Mouse (Mus musculus) forebrain, embryonic 10.5 days (tissue): ENCODE results near the gene Cstf3. TPM values are rescaled to one million over a fixed set of nuclear protein-coding genes. Genes with fewer than 3 reads are reported as not detected.

Experiments
- DNase-seq: peaks from one replicate; pipeline ENCODE4 v3.0.0-alpha.2; 2017; ENCODE audit warnings: low spot score; ENCODE audit errors: extremely low spot score
- H3K27ac ChIP-seq: fragments of 300-500 bp; sonication (generic); 2 replicates; pipeline ENCODE4 v1.5.1; 2016; ENCODE audit warnings: mild to moderate bottlenecking
- H3K27me3 ChIP-seq: fragments of 300-500 bp; sonication (generic); 2 replicates; pipeline ENCODE4 v1.6.1; 2016; ENCODE audit warnings: mild to moderate bottlenecking; ENCODE audit not compliant: poor library complexity, severe bottlenecking
- H3K36me3 ChIP-seq: fragments of 300-500 bp; sonication (generic); replicated peaks from 2 replicates; pipeline ENCODE4 v1.6.1; 2016; ENCODE audit warnings: mild to moderate bottlenecking, moderate library complexity
- H3K4me1 ChIP-seq: fragments of 300-500 bp; sonication (generic); 2 replicates; pipeline ENCODE4 v1.6.1; 2016
- H3K4me3 ChIP-seq: fragments of 300-500 bp; sonication (generic); 2 replicates; pipeline ENCODE4 v1.5.1; 2016; ENCODE audit warnings: mild to moderate bottlenecking, moderate library complexity
- H3K9me3 ChIP-seq: fragments of 300-500 bp; sonication (generic); 2 replicates; pipeline ENCODE4 v1.6.1; 2016; ENCODE audit warnings: mild to moderate bottlenecking, moderate library complexity
- WGBS: fragments of 180-500 bp; shearing (Covaris S2); methylation state at CpG from one replicate; pipeline ENCODE4 v1.1.7; 2016; 5-methylcytosine and 5-hydroxymethylcytosine counted together
- polyA plus RNA-seq: library from polyadenylated mRNA; unstranded; fragments of >200 nt; fragmentation: Nextera tagmentation; extraction: Ambion mirVana; gene quantifications from 2 replicates; pipeline ENCODE4 v1.2.1, GENCODE M21; 2016

Cstf3 gene
- polyA plus RNA-seq, 1 experiment from 2014 or later: 104 TPM

- WGBS: 86% methylated on average over 7 of the region's 7 CpGs
- no peak for DNase-seq
- no peaks in the 10 kb centered on the region for H3K27me3 ChIP-seq
- no peaks in the 10 kb centered on the region for H3K36me3 ChIP-seq
- no peak overlapping the region for H3K27ac ChIP-seq
- H3K4me3 ChIP-seq: no peak overlapping the region
- H3K9me3 ChIP-seq: no peaks in the 10 kb centered on the region
- peaks cover 6% of the 10 kb centered on the region; the same call in 1 of the 2 replicates for H3K4me1 ChIP-seq
Observed at GRCm38 (mm10) chr2:104579784-104580446, 10.4 kb upstream of the Cstf3 start.

GRCm38 (mm10) chr2:104581281-104581879, 8.9 kb upstream of the Cstf3 start:
- Histone ChIP-seq H3K4me3 (no peak overlapping the region), H3K27me3 (no peaks in the 10 kb centered on the region), H3K9me3 (no peaks in the 10 kb centered on the region), H3K36me3 (no peaks in the 10 kb centered on the region), H3K27ac (no peak overlapping the region), H3K4me1 (peaks cover 6% of the 10 kb centered on the region; the same call in 1 of the 2 replicates)
- DNase-seq: no peak
- WGBS: 82% methylated on average over 9 of the region's 9 CpGs

GRCm38 (mm10) chr2:104583032-104583431, 7.3 kb upstream of the Cstf3 start:
- H3K9me3 ChIP-seq: no peaks in the 10 kb centered on the region
- 79% methylated on average over 6 of the region's 6 CpGs for WGBS
- H3K36me3 ChIP-seq: no peaks in the 10 kb centered on the region

GRCm38 (mm10) chr2:104584226-104584625, 6.1 kb upstream of the Cstf3 start:
- Histone ChIP-seq H3K36me3 (no peaks in the 10 kb centered on the region), H3K27ac (no peak overlapping the region), H3K9me3 (no peaks in the 10 kb centered on the region), H3K4me3 (no peak overlapping the region), H3K27me3 (no peaks in the 10 kb centered on the region), H3K4me1 (peaks cover 9% of the 10 kb centered on the region)
- no peak for DNase-seq
- 83% methylated on average over 7 of the region's 7 CpGs for WGBS

More at GRCm38 (mm10) chr2:104583032-104583431, 7.3 kb upstream of the Cstf3 start:
- DNase-seq: no peak
- H3K4me1 ChIP-seq: peaks cover 6% of the 10 kb centered on the region; the same call in 1 of the 2 replicates
- H3K27me3 ChIP-seq: no peaks in the 10 kb centered on the region
- H3K27ac ChIP-seq: no peak overlapping the region
- H3K4me3 ChIP-seq: no peak overlapping the region

GRCm38 (mm10) chr2:104585645-104586044, 4.7 kb upstream of the Cstf3 start:
- H3K27ac ChIP-seq: no peak overlapping the region
- H3K4me3 ChIP-seq: no peak overlapping the region
- peaks cover 14% of the 10 kb centered on the region for H3K4me1 ChIP-seq
- DNase-seq: no peak
- WGBS: 64% methylated on average over 2 of the region's 2 CpGs
- no peaks in the 10 kb centered on the region for H3K9me3 ChIP-seq
- no peaks in the 10 kb centered on the region for H3K36me3 ChIP-seq
- H3K27me3 ChIP-seq: no peaks in the 10 kb centered on the region

- H3K27ac ChIP-seq: no peak overlapping the region
- H3K4me3 ChIP-seq: no peak overlapping the region
- 94% methylated on average over 5 of the region's 5 CpGs for WGBS
- DNase-seq: no peak
- H3K4me1 ChIP-seq: peaks cover 24% of the 10 kb centered on the region
- H3K9me3 ChIP-seq: no peaks in the 10 kb centered on the region
- peaks cover 7% of the 10 kb centered on the region for H3K36me3 ChIP-seq
- no peaks in the 10 kb centered on the region for H3K27me3 ChIP-seq
Observed at GRCm38 (mm10) chr2:104588552-104588951, 1.8 kb upstream of the Cstf3 start.

GRCm38 (mm10) chr2:104590829-104591117, 450 bp downstream of the Cstf3 start:
- DNase-seq: no peak
- peaks cover 24% of the 10 kb centered on the region for H3K4me1 ChIP-seq

GRCm38 (mm10) chr2:104591141-104591540, 818 bp downstream of the Cstf3 start:
- DNase-seq: no peak
- under 1% methylated on average over 6 of the region's 6 CpGs for WGBS

More at GRCm38 (mm10) chr2:104590829-104591117, 450 bp downstream of the Cstf3 start:
- Histone ChIP-seq H3K27ac (peak overlapping the region; percentile 96), H3K27me3 (no peaks in the 10 kb centered on the region), H3K9me3 (no peaks in the 10 kb centered on the region), H3K36me3 (peaks cover 16% of the 10 kb centered on the region), H3K4me3 (peak overlapping the region; percentile 94)
- WGBS: under 1% methylated on average over 19 of the region's 19 CpGs

GRCm38 (mm10) chr2:104595063-104595462, 4.7 kb downstream of the Cstf3 start:
- Histone ChIP-seq H3K4me3 (no peak overlapping the region), H3K9me3 (no peaks in the 10 kb centered on the region; the same call in 1 of the 2 replicates), H3K4me1 (peaks cover 16% of the 10 kb centered on the region), H3K36me3 (peaks cover 38% of the 10 kb centered on the region), H3K27me3 (no peaks in the 10 kb centered on the region), H3K27ac (no peak overlapping the region)
- no peak for DNase-seq
- WGBS: 71% methylated on average over 1 of the region's 1 CpGs

More at GRCm38 (mm10) chr2:104591141-104591540, 818 bp downstream of the Cstf3 start:
- H3K27me3 ChIP-seq: no peaks in the 10 kb centered on the region
- peaks cover 16% of the 10 kb centered on the region for H3K36me3 ChIP-seq
- H3K9me3 ChIP-seq: no peaks in the 10 kb centered on the region
- H3K27ac ChIP-seq: peak overlapping the region; percentile 96
- H3K4me1 ChIP-seq: peaks cover 24% of the 10 kb centered on the region
- H3K4me3 ChIP-seq: peak overlapping the region; percentile 94

- WGBS: 69% methylated on average over 1 of the region's 1 CpGs
- DNase-seq: no peak
- Histone ChIP-seq H3K36me3 (peaks cover 35% of the 10 kb centered on the region), H3K9me3 (no peaks in the 10 kb centered on the region; the same call in 1 of the 2 replicates), H3K27me3 (no peaks in the 10 kb centered on the region), H3K4me1 (no peaks in the 10 kb centered on the region), H3K4me3 (no peak overlapping the region), H3K27ac (no peak overlapping the region)
Observed at GRCm38 (mm10) chr2:104603431-104603830, 13.1 kb downstream of the Cstf3 start.

GRCm38 (mm10) chr2:104604718-104605117, 14.4 kb downstream of the Cstf3 start:
- DNase-seq: no peak
- Histone ChIP-seq H3K4me3 (no peak overlapping the region), H3K4me1 (no peaks in the 10 kb centered on the region), H3K9me3 (no peaks in the 10 kb centered on the region; the same call in 1 of the 2 replicates), H3K36me3 (peaks cover 40% of the 10 kb centered on the region), H3K27ac (no peak overlapping the region), H3K27me3 (no peaks in the 10 kb centered on the region)
- WGBS: 72% methylated on average over 5 of the region's 5 CpGs

- no peak overlapping the region for H3K27ac ChIP-seq
- WGBS: 90% methylated on average over 1 of the region's 1 CpGs
Observed at GRCm38 (mm10) chr2:104605560-104605959, 15.2 kb downstream of the Cstf3 start.

GRCm38 (mm10) chr2:104614786-104615185, 24.5 kb downstream of the Cstf3 start:
- H3K4me3 ChIP-seq: no peak overlapping the region
- no peak for DNase-seq
- no peak overlapping the region for H3K27ac ChIP-seq
- WGBS: 96% methylated on average over 3 of the region's 3 CpGs
- H3K36me3 ChIP-seq: peaks cover 64% of the 10 kb centered on the region
- no peaks in the 10 kb centered on the region for H3K27me3 ChIP-seq
- no peaks in the 10 kb centered on the region for H3K9me3 ChIP-seq
- H3K4me1 ChIP-seq: no peaks in the 10 kb centered on the region

More at GRCm38 (mm10) chr2:104605560-104605959, 15.2 kb downstream of the Cstf3 start:
- no peaks in the 10 kb centered on the region for H3K9me3 ChIP-seq
- H3K4me3 ChIP-seq: no peak overlapping the region
- H3K36me3 ChIP-seq: peaks cover 40% of the 10 kb centered on the region
- H3K27me3 ChIP-seq: no peaks in the 10 kb centered on the region
- no peaks in the 10 kb centered on the region for H3K4me1 ChIP-seq
- DNase-seq: no peak
